Mouse (Mus musculus): ENCODE results near the gene Nrip3.

DNA sequence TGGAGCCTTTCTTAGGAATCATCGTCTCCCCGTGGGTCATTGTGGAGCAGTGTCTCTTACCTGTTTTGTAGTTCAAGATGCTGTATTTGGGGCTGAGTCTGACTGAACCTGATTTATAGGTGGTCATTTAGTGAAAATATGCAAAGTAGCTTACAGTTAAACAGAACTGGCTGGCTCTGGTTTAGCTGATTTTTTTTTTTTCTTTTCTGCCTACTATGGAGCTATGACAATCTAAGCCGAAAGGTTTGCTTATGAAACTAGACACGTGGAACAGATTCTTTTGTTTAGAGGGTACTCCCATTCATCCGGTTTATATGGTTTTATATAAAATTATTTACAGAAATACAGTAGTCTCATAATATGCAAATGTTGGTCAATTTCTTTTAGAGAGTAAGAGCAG lies 50.2 kb downstream of the Nrip3 start, which contains the start of gene Ascl3:
- TF ChIP-seq CTCF (IDR thresholded peaks at IDR 0.05; ENCODE audit: low read depth, low read length) (no peak), POLR2A (IDR thresholded peaks at IDR 0.05; ENCODE audit: extremely low read depth, insufficient read depth, low read length) (no peak)

Data from liver, adult 2 months (tissue).